Mouse (Mus musculus): Measurements from ENCODE around the gene Lhfpl2. TPM values are rescaled to one million over a fixed set of nuclear protein-coding genes. Genes with fewer than 3 reads are reported as not detected.

The Lhfpl2 gene
- polyA plus RNA-seq, 1 experiment from 2014 or later, result 44.2 TPM

DNA sequence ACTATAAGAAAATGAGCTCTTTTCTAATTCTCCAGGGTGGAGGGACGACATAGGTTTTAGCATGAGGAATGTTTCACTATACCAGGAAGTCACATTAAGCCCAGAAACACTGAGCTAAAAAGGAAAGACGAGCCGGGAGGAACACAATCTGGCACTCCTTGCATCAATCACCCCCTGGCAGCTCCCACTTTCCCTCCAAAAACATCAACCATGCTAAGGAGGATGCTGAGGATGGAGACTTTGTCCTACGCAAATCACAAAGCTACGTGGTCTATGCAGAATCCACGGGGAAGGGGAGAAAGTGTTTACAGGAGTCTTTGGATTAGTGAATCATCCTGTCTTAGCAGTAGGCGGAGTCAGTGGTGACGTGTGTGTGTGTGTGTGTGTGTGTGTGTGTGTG, 142.2 kb downstream of the Lhfpl2 start:
- 0 out of 2 replicates have a peak, but pooled peaks cover 3% of the 10 kb centered on the region for H3K4me1 ChIP-seq (replicated peaks)
- H3K27me3 ChIP-seq, result no peaks in the 10 kb centered on the region
- peaks cover 22% of the 10 kb centered on the region for H3K36me3 ChIP-seq
- H3K9me3 ChIP-seq, result no peaks in the 10 kb centered on the region
- 68% methylated on average over 8 of the region's 8 CpGs for WGBS
- ATAC-seq (ENCODE audit: insufficient number of reproducible peaks, insufficient read depth, low FRiP score, low TSS enrichment, low read depth), result no peak
- no peak overlapping the region for H3K4me3 ChIP-seq (replicated peaks)
- no peak overlapping the region for H3K27ac ChIP-seq
- no peak overlapping the region for H3K9ac ChIP-seq (replicated peaks)
- no peak overlapping the region for H3K4me2 ChIP-seq

DNA sequence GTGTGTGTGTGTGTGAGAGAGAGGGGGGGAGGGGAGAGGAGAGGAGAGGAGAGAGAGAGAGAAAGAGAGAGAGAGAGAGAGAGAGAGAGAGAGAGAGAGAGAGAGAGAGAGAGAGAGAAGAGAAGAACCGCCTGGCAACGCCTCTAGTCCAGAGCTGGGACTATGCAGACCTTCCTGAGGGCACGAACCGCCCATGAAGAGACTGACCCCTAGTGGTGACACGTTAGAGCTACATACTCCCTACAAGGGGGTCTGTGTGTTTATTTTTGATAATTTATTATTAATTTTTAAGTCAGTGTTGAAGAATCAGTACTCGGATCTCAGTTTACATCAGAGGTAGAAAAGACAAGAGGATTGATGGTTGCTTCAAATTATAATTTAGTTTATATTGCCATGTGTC, 147.6 kb downstream of the Lhfpl2 start:
- Histone ChIP-seq H3K4me1 (replicated peaks) (no peaks in the 10 kb centered on the region), H3K27ac (no peak overlapping the region), H3K4me3 (replicated peaks) (no peak overlapping the region), H3K9me3 (0 out of 2 replicates have a peak, but pooled peaks cover 6% of the 10 kb centered on the region), H3K4me2 (no peak overlapping the region), H3K9ac (replicated peaks) (no peak overlapping the region), H3K27me3 (no peaks in the 10 kb centered on the region), H3K36me3 (peaks cover 46% of the 10 kb centered on the region)
- WGBS, result 9% methylated on average over 6 of the region's 6 CpGs
- 0 out of 2 replicates have a peak, but pooled peaks have one; percentile 56 for ATAC-seq (ENCODE audit: insufficient number of reproducible peaks, insufficient read depth, low FRiP score, low TSS enrichment, low read depth)

DNA sequence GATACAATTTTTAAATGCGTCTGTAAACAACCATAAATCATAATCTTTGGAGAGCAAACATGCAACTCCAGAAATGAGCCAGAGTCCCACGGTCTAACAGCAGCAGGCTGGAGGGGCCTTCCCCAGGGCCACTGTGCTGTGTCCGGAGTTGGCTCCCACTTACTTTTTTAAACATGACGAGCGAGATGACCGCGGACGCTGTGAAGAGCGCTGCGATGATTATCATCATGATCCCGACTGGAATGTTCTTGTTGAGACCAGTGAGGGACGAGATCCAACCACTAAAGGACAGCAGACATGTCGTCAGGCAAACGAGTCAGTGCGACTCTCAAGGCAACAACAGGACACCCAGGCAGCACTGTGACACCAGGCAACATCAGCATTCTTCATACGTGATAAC, 150.4 kb downstream of the Lhfpl2 start:
- H3K9ac ChIP-seq (replicated peaks), result no peak overlapping the region
- no peak overlapping the region for H3K27ac ChIP-seq
- no peak overlapping the region for H3K4me2 ChIP-seq
- ATAC-seq (ENCODE audit: insufficient number of reproducible peaks, insufficient read depth, low FRiP score, low TSS enrichment, low read depth), result no peak
- no peak overlapping the region for H3K4me3 ChIP-seq (replicated peaks)
- 94% methylated on average over 16 of the region's 16 CpGs for WGBS
- H3K27me3 ChIP-seq, result no peaks in the 10 kb centered on the region
- H3K36me3 ChIP-seq, result peaks cover 46% of the 10 kb centered on the region
- no peaks in the 10 kb centered on the region for H3K4me1 ChIP-seq (replicated peaks)
- H3K9me3 ChIP-seq, result 0 out of 2 replicates have a peak, but pooled peaks cover 6% of the 10 kb centered on the region

DNA sequence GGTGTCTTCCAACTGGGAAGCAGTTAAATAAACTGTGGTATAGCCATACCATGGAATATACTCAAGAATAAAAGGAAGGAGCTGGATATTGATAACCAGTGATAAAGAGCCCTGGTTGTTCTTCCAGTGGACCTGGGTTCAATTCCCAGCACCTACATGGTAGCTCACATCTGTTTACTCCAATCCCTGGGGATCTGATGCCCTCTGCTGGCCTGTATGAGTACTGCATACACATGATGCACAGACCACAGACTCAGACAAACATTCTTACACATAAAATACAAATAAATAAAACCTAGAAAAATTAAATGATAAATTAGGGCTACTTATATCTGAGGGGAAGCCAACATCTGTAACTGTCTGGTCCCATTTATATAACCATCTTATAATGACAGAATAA, 151.3 kb downstream of the Lhfpl2 start:
- no peak overlapping the region for H3K9ac ChIP-seq (replicated peaks)
- H3K9me3 ChIP-seq, result 0 out of 2 replicates have a peak, but pooled peaks cover 6% of the 10 kb centered on the region
- ATAC-seq (ENCODE audit: insufficient number of reproducible peaks, insufficient read depth, low FRiP score, low TSS enrichment, low read depth), result no peak
- no peaks in the 10 kb centered on the region for H3K4me1 ChIP-seq (replicated peaks)
- no peaks in the 10 kb centered on the region for H3K27me3 ChIP-seq
- no peak overlapping the region for H3K27ac ChIP-seq
- H3K4me3 ChIP-seq (replicated peaks), result no peak overlapping the region
- H3K4me2 ChIP-seq, result no peak overlapping the region
- H3K36me3 ChIP-seq, result peaks cover 43% of the 10 kb centered on the region

DNA sequence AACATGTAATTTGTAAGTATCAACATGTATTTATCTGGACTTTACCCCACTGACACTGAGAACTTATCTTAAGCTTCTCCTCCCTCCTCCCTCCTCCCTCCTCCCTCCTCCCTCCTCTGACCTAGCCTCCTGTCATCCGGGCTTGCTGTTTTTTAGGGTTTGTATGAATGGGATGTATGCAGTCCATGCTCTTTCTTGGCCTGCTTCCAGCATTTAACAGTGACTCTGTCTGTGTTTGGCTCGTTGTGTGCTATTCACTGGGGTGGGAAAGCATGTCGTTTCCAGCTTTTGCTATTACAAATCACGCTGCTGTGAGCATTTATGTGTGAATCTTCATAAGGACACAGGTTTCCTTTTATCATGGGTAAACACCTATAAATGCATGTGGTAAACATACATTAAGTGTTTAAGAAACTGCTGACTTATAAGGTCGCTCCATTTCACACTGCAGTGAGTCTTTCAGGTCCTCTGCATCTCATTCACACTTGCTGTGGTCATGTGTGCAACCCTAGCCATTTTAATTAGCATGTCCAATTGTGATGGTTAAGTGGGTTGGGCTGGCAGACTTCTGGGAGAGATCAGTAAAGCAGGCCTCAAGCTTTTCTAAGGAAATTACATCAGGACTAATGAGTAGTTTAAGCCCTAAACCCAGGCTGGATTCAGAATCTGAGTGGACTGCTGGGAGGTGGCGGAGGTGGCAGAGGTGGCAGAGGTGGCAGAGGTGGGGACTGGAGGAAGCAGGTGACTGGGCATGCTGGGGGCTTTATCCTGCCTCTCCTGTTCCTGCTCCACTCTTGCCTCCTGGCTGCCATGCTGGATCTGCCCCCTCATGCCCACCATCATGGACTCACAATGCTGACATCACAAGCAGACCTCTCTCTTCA, 153.9 kb downstream of the Lhfpl2 start:
- Histone ChIP-seq H3K4me1 (replicated peaks) (no peaks in the 10 kb centered on the region), H3K4me2 (no peak overlapping the region), H3K27me3 (no peaks in the 10 kb centered on the region), H3K4me3 (replicated peaks) (no peak overlapping the region), H3K36me3 (peaks cover 38% of the 10 kb centered on the region), H3K9me3 (0 out of 2 replicates have a peak, but pooled peaks cover 6% of the 10 kb centered on the region), H3K9ac (replicated peaks) (no peak overlapping the region), H3K27ac (peak overlapping the region; percentile 7; the same call in 1 of the 2 replicates)
- ATAC-seq (ENCODE audit: insufficient number of reproducible peaks, insufficient read depth, low FRiP score, low TSS enrichment, low read depth), result no peak
- WGBS, result 62% methylated on average over 6 of the region's 6 CpGs

DNA sequence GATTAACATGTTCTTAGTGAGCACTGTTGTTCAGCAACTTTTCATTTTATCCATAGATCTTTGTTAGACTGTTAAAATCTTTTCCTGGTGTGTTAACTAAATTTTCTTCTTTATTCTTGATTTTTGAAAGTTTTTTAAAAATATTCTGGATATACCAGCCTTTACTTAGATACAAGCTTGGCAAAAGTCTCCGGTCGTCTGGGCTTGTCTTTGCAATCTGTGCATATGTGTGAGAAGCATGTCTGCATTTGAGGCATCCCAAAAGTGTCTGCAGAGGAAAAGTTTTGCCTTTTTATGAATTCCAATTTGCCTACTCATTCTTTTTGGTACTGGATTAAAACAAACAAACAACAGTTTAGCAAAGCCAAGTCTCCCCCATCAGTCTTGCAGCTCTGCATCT, 154.6 kb downstream of the Lhfpl2 start:
- ATAC-seq (ENCODE audit: insufficient number of reproducible peaks, insufficient read depth, low FRiP score, low TSS enrichment, low read depth), result no peak
- 90% methylated on average over 2 of the region's 2 CpGs for WGBS
- Histone ChIP-seq H3K4me3 (replicated peaks) (no peak overlapping the region), H3K27ac (no peak overlapping the region), H3K9ac (replicated peaks) (no peak overlapping the region), H3K4me1 (replicated peaks) (no peaks in the 10 kb centered on the region), H3K9me3 (0 out of 2 replicates have a peak, but pooled peaks cover 6% of the 10 kb centered on the region), H3K36me3 (peaks cover 33% of the 10 kb centered on the region), H3K4me2 (no peak overlapping the region), H3K27me3 (no peaks in the 10 kb centered on the region)

DNA sequence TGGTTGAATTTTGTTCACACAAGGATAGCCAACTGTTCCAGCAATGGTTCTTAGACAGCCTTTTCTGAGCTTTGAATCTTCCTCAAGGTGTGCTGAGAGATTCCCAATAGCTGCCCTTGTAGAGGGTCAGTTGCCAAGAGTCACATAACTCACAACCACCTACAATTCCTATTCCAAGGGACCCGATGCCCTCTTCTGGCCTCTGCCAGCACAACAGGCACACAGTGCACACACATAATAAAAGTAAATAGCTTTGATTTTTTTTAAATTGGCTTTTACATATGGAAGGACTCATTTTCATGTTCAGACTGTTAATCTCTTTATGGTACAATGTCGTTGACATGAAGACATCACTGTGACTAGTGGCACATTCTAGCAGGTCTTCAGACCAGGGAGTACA, 155.1 kb downstream of the Lhfpl2 start:
- H3K9me3 ChIP-seq, result 0 out of 2 replicates have a peak, but pooled peaks cover 6% of the 10 kb centered on the region
- WGBS, result 78% methylated on average over 2 of the region's 2 CpGs

DNA sequence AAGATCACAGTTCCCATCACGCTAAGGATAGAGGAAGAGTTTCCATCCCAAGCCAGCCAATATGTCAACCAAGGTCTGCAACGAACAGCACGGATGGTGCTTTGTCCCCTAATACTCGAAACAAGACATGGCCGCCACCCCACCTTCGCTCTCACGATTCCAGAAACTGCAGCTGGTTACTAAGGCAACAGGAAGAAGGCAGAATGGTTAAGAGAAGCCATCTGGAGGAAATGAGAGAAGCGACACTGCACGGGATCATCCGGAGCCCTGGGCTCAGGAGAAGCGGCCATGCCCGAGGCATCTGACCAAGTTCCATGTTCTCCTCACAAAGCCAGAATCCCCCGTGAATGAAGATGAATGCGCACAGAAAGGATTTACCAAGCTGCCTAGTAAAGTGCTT, 166.0 kb downstream of the Lhfpl2 start:
- H3K36me3 ChIP-seq, result peaks cover 31% of the 10 kb centered on the region
- no peak overlapping the region for H3K4me2 ChIP-seq
- no peaks in the 10 kb centered on the region for H3K4me1 ChIP-seq (replicated peaks)
- no peak overlapping the region for H3K27ac ChIP-seq
- H3K9ac ChIP-seq (replicated peaks), result no peak overlapping the region
- WGBS, result 67% methylated on average over 14 of the region's 14 CpGs
- H3K4me3 ChIP-seq (replicated peaks), result no peak overlapping the region
- H3K9me3 ChIP-seq, result no peaks in the 10 kb centered on the region
- ATAC-seq (ENCODE audit: insufficient number of reproducible peaks, insufficient read depth, low FRiP score, low TSS enrichment, low read depth), result no peak
- no peaks in the 10 kb centered on the region for H3K27me3 ChIP-seq

More for the DNA sequence above, 155.1 kb downstream of the Lhfpl2 start:
- H3K4me1 ChIP-seq (replicated peaks), result no peaks in the 10 kb centered on the region
- H3K36me3 ChIP-seq, result peaks cover 33% of the 10 kb centered on the region
- no peak for ATAC-seq (ENCODE audit: insufficient number of reproducible peaks, insufficient read depth, low FRiP score, low TSS enrichment, low read depth)
- no peaks in the 10 kb centered on the region for H3K27me3 ChIP-seq
- H3K9ac ChIP-seq (replicated peaks), result no peak overlapping the region
- no peak overlapping the region for H3K4me2 ChIP-seq
- H3K4me3 ChIP-seq (replicated peaks), result no peak overlapping the region
- no peak overlapping the region for H3K27ac ChIP-seq

DNA sequence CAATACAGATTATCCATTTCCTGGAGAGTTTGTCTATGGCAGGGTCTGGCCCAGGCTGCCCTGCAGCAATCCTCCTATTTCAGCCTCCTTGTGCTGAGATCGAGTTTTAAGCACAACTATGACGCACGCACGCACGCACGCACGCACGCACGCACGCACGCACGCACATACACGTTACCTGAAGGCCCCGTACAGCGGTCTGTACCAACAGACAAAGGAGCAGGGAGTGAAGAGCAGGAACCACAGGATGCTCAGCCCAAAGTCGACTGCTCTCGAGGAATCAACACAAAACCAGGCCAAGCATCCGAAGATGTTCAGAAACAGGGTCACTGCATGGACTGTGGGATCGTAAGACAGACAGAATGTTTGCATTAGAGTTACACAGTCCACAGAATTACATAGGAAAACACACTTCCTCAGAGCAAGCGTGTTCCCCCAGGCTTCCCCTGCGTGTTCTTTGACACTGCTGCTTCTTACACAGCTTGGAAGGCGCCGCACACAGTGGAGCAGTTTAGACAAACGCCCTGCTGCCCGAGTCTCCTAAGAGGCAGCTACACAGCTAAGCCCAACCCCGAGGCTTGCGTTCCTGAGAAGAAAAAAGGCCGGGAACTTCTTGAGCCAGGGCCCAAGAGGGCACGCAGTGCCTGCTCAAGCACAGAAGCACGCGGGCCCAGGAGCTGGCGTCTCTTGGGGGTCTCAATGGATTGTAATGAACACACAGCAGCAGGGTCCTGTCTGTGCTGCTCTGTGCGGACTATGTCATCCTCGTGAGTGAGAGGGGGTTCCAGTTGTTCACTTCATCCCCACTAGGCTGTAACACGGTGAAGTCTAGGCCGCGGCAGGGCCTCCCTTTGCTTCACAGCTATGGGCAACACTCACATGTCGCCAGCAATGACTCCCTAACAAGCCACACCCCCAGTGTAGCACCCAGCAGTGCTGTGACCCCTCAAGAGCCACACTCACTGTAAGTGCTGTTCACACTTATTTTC, 167.4 kb downstream of the Lhfpl2 start:
- no peak for ATAC-seq (ENCODE audit: insufficient number of reproducible peaks, insufficient read depth, low FRiP score, low TSS enrichment, low read depth)
- no peak overlapping the region for H3K27ac ChIP-seq
- no peak overlapping the region for H3K4me3 ChIP-seq (replicated peaks)
- H3K27me3 ChIP-seq, result no peaks in the 10 kb centered on the region
- WGBS, result 95% methylated on average over 38 of the region's 38 CpGs
- H3K36me3 ChIP-seq, result peaks cover 39% of the 10 kb centered on the region
- no peaks in the 10 kb centered on the region for H3K4me1 ChIP-seq (replicated peaks)
- H3K4me2 ChIP-seq, result no peak overlapping the region
- no peaks in the 10 kb centered on the region for H3K9me3 ChIP-seq
- H3K9ac ChIP-seq (replicated peaks), result no peak overlapping the region

DNA sequence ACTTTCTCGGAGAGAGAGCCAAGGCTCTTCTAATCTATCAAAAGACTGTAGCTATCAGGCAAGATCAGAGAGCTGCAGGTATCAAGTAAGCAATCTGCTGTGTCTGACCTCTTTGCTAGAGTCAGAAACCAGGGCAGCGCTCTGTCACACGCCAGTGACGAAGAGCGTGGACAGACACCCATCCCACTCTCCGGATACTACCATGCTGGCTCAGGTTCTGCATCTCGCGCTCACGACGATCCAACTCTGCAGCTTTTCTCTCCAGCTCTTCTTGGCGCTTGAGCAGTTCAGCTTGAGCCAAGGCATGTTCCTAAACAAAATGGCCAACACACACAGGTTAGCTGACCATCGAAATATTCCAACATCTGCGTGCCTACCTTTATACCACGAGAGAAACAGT, 174.3 kb downstream of the Lhfpl2 start:
- peaks cover 25% of the 10 kb centered on the region for H3K36me3 ChIP-seq
- H3K4me2 ChIP-seq, result no peak overlapping the region
- no peak overlapping the region for H3K27ac ChIP-seq
- no peaks in the 10 kb centered on the region for H3K27me3 ChIP-seq
- H3K9me3 ChIP-seq, result no peaks in the 10 kb centered on the region
- ATAC-seq (ENCODE audit: insufficient number of reproducible peaks, insufficient read depth, low FRiP score, low TSS enrichment, low read depth), result no peak
- no peak overlapping the region for H3K9ac ChIP-seq (replicated peaks)
- H3K4me3 ChIP-seq (replicated peaks), result no peak overlapping the region
- 89% methylated on average over 14 of the region's 14 CpGs for WGBS
- no peaks in the 10 kb centered on the region for H3K4me1 ChIP-seq (replicated peaks)

DNA sequence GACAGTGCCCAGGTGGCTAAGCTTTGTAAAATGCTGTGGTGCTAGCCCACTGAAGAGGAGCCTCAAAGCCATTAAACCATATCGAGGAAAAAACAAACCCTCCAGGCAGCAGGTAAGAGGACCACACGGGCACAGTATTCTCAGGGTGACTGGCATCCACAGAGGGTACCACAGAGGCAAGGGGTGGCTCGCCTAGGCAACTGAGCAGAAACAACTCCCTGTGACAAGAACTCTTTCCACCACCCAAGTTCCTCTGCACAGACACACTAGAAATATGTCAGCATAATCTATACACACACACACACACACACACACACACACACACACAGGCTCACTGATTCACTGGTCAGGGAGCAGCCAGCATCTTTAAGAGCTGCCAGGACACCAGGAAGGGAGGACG, 181.9 kb downstream of the Lhfpl2 start:
- WGBS, result 75% methylated on average over 4 of the region's 4 CpGs
- ATAC-seq (ENCODE audit: insufficient number of reproducible peaks, insufficient read depth, low FRiP score, low TSS enrichment, low read depth), result no peak
- no peak overlapping the region for H3K4me2 ChIP-seq
- H3K36me3 ChIP-seq, result no peaks in the 10 kb centered on the region
- no peaks in the 10 kb centered on the region for H3K9me3 ChIP-seq
- H3K27ac ChIP-seq, result no peak overlapping the region
- H3K4me1 ChIP-seq (replicated peaks), result peaks cover 13% of the 10 kb centered on the region
- H3K4me3 ChIP-seq (replicated peaks), result no peak overlapping the region
- no peak overlapping the region for H3K9ac ChIP-seq (replicated peaks)
- H3K27me3 ChIP-seq, result no peaks in the 10 kb centered on the region
